Mouse (Mus musculus): ENCODE measurements at regions not wholly inside any gene's neighbourhood (a gene's known extent, or its start where the extent isn't known, plus 50 kb on each side); places are given as distances from the start of the nearest gene placed in this dataset.

- no peak for DNase-seq (ENCODE audit: low spot score)
Observed at GRCm38 (mm10) chr19:27564086-27564485, 134.5 kb upstream of the Pum3 start.

GRCm38 (mm10) chr19:27563592-27563991, 134.0 kb upstream of the Pum3 start:
- no peak for DNase-seq (ENCODE audit: low spot score)

DNA sequence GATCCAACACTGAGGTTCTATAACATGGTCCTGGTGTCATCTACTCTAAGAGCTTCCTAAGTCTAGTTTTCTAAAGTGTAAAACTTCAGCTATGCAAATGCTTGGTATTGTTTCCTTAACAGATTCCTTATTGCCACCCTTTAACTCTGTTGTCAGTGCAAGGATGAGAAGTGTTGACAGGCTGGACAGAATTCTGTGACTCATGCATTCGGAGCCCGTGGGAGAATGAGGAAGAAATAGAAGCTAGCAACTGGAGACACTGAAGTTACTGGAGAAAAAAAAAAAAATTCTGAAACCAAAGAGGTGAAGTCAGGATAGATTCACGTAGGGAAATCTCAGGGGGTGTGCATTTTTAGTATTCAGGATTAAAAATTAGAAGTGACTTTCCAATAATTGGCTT, 128.6 kb upstream of the Pum3 start:
- peak; percentile 48 for DNase-seq (ENCODE audit: low spot score)

DNA sequence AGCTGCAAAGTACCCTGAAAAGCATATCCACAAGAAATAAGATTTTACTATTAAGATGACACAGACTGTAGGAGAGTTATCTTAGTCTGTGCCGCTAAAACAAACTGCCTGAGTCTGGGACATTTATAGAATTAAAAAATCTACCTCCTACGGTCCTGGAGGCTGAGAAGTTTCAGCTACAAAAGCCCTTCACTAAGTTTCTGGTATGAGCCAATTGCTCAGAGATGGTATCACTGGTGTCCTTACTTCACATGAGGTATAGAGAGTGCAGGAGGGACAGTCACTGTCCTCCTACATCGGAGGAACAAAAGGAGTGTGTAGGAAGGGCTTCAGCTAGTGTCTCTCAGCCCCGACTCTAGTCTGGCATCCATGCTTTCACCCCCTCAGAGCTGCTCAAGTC, 127.1 kb upstream of the Pum3 start:
- DNase-seq (ENCODE audit: low spot score): no peak

DNA sequence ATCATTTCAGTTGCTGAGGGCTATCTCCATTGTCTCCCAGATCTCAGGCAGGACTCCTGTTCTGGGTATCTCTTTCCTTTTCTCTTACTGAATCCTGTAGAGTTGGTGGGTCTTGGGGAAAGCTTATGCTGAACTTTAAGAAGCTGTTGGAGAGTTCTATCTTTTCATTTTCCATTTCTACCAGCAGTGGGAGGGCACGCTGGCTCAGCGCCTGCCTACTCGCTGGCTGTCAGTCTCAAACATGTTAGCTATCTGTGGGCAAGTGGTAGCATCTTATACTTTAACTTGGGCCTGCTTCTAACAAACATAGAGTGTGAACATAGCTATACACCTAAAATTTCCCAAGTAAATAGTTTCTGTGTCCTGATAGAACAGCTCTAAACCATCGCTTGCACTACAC, 125.2 kb upstream of the Pum3 start:
- no peak for DNase-seq (ENCODE audit: low spot score)

GRCm38 (mm10) chr19:27553266-27553665, 123.6 kb upstream of the Pum3 start:
- no peak for DNase-seq (ENCODE audit: low spot score)

- DNase-seq (ENCODE audit: low spot score): no peak
Observed at GRCm38 (mm10) chr19:27537746-27538145, 108.1 kb upstream of the Pum3 start.

DNA sequence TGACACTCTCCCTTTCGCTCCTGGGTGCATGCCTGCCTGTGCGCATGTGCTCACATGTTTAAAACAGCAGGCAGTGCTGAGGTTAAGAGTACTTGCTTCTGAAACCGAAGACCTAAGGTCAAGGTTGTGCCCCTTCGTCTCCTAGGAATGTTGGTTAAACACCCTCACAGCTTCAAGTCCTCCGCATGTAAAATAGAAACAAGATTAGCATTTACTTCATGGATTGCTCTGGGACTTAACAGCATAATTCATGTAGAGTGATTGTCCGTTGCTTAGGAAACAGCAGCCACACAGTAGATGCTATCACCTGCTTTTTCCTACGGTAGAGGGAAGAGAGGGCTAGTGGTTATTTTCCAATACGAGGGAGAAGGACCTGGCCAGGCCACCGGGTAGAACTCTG, 107.4 kb upstream of the Pum3 start:
- no peak for DNase-seq (ENCODE audit: low spot score)

DNA sequence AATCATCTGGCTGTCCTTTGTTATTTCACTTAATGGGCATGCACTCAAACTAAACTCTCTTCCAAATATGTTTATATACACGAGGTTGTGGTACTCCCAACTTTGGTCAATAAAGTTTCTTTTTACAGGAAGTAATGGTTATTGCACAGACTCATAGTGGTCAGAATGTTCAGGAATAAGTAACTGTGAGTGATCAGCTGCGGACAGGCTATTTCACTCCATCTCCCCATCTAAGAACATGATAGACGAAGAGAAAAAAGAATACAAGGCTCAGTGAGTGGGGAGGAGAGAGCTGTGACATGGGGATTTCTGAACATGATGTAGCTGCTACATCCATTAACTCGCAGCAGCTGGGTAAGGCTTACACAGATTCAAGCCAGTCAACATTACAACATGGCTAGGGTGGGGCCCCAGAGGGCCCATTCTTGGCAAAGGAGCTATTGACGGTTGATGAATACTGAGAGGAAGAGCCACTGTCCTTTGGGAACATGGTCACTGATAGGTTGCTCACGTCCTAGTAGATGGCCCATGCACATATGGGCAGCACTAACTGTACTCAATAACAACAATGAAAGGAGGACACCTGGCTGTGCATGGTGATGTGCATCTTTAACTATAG, 98.4 kb upstream of the Pum3 start:
- peak; percentile 37 for DNase-seq (ENCODE audit: low spot score)

DNA sequence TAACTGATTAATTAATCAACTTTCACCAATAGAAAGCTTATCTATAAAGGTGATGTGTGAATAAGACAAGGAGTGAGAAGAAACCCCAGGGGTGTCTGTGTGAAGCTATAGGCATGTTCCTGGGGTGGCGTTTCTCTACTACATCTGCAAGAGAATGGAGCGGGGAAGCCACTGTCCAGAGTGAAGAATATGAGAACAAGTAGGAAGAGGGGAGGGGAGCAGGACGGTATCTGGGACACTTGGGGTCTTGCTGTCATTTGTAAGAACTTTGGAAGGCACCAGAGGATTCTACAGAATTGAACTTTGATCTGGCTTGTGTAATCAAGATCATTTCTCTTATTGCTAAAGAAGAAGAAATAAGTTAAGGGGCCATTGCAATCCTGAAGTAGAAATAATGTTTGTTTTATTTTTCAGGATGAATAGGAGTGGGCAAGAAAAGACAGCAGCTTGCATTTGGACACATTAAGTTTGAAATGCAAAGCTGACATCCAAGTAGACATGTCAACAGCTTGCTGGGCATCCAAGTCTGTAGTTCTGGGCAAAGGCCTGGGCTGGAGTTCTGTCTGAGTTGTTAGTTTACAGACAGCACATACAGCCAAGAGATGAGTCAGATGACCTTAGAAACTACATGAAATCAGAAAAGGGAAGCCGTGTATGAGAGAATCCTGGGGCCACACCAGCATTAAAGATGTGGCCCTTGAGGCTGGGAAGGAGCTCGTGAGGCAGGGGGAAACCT, 89.9 kb upstream of the Pum3 start:
- DNase-seq (ENCODE audit: low spot score): peak; percentile 55

GRCm38 (mm10) chr19:27514267-27514666, 84.6 kb upstream of the Pum3 start:
- DNase-seq (ENCODE audit: low spot score): peak; percentile 91

- DNase-seq (ENCODE audit: low spot score): no peak
Observed at GRCm38 (mm10) chr19:27513535-27513934, 83.9 kb upstream of the Pum3 start.

DNA sequence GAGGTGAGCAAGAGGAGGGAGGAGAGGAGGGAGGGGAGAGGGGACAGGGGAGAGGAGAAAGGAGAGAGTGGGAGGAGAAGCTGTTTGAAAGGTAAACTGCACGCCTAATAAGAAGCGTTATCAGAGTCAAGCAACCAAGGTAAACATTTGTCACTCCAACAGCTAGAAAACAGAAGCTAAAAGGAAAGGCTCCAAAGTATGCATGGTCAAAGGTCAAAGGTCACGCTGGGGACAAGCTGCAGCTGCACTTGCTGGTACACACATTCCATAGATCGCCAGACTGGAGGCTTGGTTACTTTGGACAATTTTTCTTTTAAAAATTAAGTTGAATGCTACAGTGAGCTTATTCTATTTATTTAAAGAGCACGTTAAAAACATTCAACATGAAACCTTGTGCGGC, 81.7 kb upstream of the Pum3 start:
- DNase-seq (ENCODE audit: low spot score): no peak

DNA sequence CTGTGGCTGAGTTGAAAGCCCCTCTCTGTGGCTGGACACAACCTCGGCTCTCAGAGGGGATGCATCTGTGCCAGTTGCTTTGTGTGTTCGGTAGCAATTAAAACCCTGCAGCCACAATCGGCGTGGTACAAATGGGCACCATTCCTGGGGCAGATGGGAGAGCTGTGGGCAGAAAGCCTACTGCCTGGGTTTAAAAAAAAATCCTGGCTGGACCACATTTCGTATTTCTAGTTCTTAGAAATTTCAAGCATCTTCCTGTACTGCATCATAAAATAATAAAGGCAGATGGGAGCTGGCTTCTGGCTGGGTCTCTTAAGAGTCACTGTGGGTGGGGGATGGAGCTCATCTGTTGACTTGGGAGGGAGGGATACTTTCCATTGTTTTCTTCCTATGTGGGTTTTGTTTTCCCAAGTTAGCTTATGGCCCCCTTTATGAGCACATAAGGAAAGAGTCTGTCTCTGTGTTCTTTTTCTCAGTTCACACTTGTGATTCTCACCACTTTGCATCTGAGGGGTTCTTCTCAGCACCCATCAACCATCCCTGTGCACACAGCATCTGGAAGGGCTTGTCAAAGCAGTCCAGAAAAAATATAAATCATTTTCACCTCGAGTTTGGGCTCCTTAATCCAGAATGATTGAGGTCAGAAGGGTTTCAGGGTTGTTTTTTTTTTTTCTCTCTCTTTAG, 80.5 kb upstream of the Pum3 start:
- no peak for DNase-seq (ENCODE audit: low spot score)

GRCm38 (mm10) chr19:27498278-27498677, 68.7 kb upstream of the Pum3 start:
- no peak for DNase-seq (ENCODE audit: low spot score)

- DNase-seq (ENCODE audit: low spot score): peak; percentile 83
Observed at GRCm38 (mm10) chr19:27492468-27492867, 62.8 kb upstream of the Pum3 start.

DNA sequence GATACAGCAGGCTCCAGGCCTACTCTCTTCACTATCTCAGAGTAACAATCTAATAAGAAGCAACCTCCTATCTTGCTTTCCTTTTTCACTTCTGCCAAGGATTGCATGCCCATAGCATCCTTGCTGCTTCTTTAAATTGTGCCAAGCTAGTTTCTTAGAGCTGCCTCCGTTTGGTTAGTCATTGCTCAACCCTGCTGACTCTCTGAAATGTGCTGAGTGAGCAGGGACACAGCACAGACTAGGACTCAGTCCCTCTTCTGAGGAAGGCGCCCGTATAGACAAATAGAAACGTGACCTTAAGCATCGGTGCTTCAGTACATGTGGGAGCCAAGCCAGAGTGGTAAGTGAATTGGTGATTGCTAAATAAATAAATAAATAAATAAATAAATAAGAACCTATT, 62.2 kb upstream of the Pum3 start:
- peak; percentile 53 for DNase-seq (ENCODE audit: low spot score)

GRCm38 (mm10) chr19:27489053-27489452, 59.4 kb upstream of the Pum3 start:
- DNase-seq (ENCODE audit: low spot score): no peak

Data from adipocyte (in vitro differentiated cells).